Mouse (Mus musculus) left cerebral cortex, postnatal 4 days (tissue): ENCODE measurements at regions not wholly inside any gene's neighbourhood (a gene's known extent, or its start where the extent isn't known, plus 50 kb on each side); places are given as distances from the start of the nearest gene placed in this dataset.

Experiments
- DNase-seq: peaks from one replicate; pipeline ENCODE4 v3.0.0-alpha.2; 2022
- intact Hi-C: fragments of 180-260 bp; cut with DNase I; formaldehyde crosslinking; loops from one replicate; pipeline ENCODE4 v1.15.1; 2025

GRCm38 (mm10) chr1:119202456-119202855, 149.0 kb upstream of the Gli2 start:
- intact Hi-C loops = no loop called here
- peak; percentile 24 for DNase-seq

- intact Hi-C loops = no loop called here
Measured at GRCm38 (mm10) chr1:119197415-119197700, 143.9 kb upstream of the Gli2 start.

GRCm38 (mm10) chr1:119196674-119197414, 143.4 kb upstream of the Gli2 start:
- intact Hi-C loops = no loop called here
- DNase-seq = no peak

More at GRCm38 (mm10) chr1:119197415-119197700, 143.9 kb upstream of the Gli2 start:
- peak; percentile 32 for DNase-seq

- intact Hi-C loops = no loop called here
- no peak for DNase-seq
Measured at GRCm38 (mm10) chr1:119194533-119194932, 141.1 kb upstream of the Gli2 start.

GRCm38 (mm10) chr1:119191177-119191576, 137.8 kb upstream of the Gli2 start:
- intact Hi-C loops = no loop called here
- no peak for DNase-seq

- intact Hi-C loops = loop anchor here (10.0 kb wide), 1 partner anchor 235 kb away; the partner anchor contains the start of gene Inhbb
Measured at GRCm38 (mm10) chr1:119189461-119190066, 136.1 kb upstream of the Gli2 start.

GRCm38 (mm10) chr1:119187301-119187700, 133.9 kb upstream of the Gli2 start:
- no peak for DNase-seq
- intact Hi-C loops = loop anchor here (10.0 kb wide), 1 partner anchor 238 kb away; the partner anchor contains the start of gene Inhbb

More at GRCm38 (mm10) chr1:119189461-119190066, 136.1 kb upstream of the Gli2 start:
- DNase-seq = peak; percentile 56

GRCm38 (mm10) chr1:119186856-119187255, 133.4 kb upstream of the Gli2 start:
- intact Hi-C loops = loop anchor here (10.0 kb wide), 1 partner anchor 238 kb away; the partner anchor contains the start of gene Inhbb
- no peak for DNase-seq

GRCm38 (mm10) chr1:119183558-119184270, 130.3 kb upstream of the Gli2 start:
- intact Hi-C loops = loop anchor here (1.0 to 10.0 kb wide), 2 partner anchors 45 to 241 kb away; partner anchors contain the start of gene Inhbb
- DNase-seq = no peak

GRCm38 (mm10) chr1:119173030-119173756, 119.8 kb upstream of the Gli2 start:
- intact Hi-C loops = no loop called here
- DNase-seq = no peak

GRCm38 (mm10) chr1:119167443-119167842, 114.0 kb upstream of the Gli2 start:
- DNase-seq = no peak
- intact Hi-C loops = no loop called here

- DNase-seq = no peak
- intact Hi-C loops = no loop called here
Measured at GRCm38 (mm10) chr1:119166286-119166685, 112.9 kb upstream of the Gli2 start.

GRCm38 (mm10) chr1:119164811-119165210, 111.4 kb upstream of the Gli2 start:
- intact Hi-C loops = no loop called here
- no peak for DNase-seq

GRCm38 (mm10) chr1:119163846-119164245, 110.4 kb upstream of the Gli2 start:
- no peak for DNase-seq
- intact Hi-C loops = no loop called here

- intact Hi-C loops = no loop called here
- DNase-seq = no peak
Measured at GRCm38 (mm10) chr1:119163114-119163740, 109.8 kb upstream of the Gli2 start.

GRCm38 (mm10) chr1:119161751-119162150, 108.3 kb upstream of the Gli2 start:
- peak; percentile 28 for DNase-seq
- intact Hi-C loops = no loop called here

GRCm38 (mm10) chr1:119160354-119160753, 106.9 kb upstream of the Gli2 start:
- DNase-seq = no peak
- intact Hi-C loops = no loop called here

- intact Hi-C loops = no loop called here
Measured at GRCm38 (mm10) chr1:119157171-119157700, 103.8 kb upstream of the Gli2 start.

GRCm38 (mm10) chr1:119153619-119154018, 100.2 kb upstream of the Gli2 start:
- intact Hi-C loops = no loop called here
- DNase-seq = no peak

More at GRCm38 (mm10) chr1:119157171-119157700, 103.8 kb upstream of the Gli2 start:
- DNase-seq = no peak

- DNase-seq = no peak
- intact Hi-C loops = no loop called here
Measured at GRCm38 (mm10) chr1:119152776-119153175, 99.4 kb upstream of the Gli2 start.
